Mouse (Mus musculus) ES-Bruce4 (cell line): ENCODE measurements at regions not wholly inside any gene's neighbourhood (a gene's known extent, or its start where the extent isn't known, plus 50 kb on each side); places are given as distances from the start of the nearest gene placed in this dataset.

ENCODE experiments used
- CTCF ChIP-seq: IDR thresholded peaks from one replicate; pipeline ENCODE4 v1.8.1; 2011; ENCODE audit warnings: low read depth, low read length
- POLR2A ChIP-seq: IDR thresholded peaks from one replicate; pipeline ENCODE4 v1.8.1; 2011; ENCODE audit warnings: low read length; ENCODE audit not compliant: insufficient read depth

DNA sequence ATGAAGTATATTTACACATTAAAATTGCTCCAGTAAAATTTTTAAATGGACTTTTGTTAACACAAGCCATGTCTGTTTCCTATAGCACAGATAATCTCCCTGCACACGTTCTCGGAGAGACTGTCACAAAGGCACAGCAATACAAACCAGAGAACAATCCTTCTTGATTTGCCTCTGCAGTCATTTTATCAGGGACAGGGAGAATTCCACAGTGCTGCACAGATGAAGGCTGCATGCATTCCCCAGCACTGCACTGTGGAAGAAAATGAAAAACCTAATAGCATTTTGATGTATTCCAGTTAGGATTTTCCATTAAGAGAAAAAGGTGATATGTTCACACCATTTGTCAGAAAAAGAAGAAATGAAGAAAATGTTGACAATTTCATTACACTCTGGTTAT lies 63.4 kb upstream of the 1700008P02Rik start:
- no peak for TF ChIP-seq CTCF
- TF ChIP-seq POLR2A = no peak
